In genomic region chr15:63218393-63219060, GRCm38 (mm10) we compare ENCODE assay signal across 26 mouse cellular contexts.
DNase-seq lines count a peak whose midpoint lies in the region; ATAC-seq and TF ChIP-seq lines count a peak whose summit lies in the region.
"Had no signal": no experiment of that assay in that cellular context is flagged by ENCODE, and none has a peak within 500 bp of the region (broad histone marks: within the 10 kb centered on the region; RNA-seq: fewer than 3 reads in every experiment).

No protein-coding gene starts in this region.

- no peaks in the 10 kb centered on the region for H3K4me1 ChIP-seq in forebrain, embryonic 14.5 days (ENCODE audit: control insufficient read depth, insufficient read depth, low read length)
- H3K4me1 ChIP-seq in forebrain, embryonic 16.5 days (replicated peaks; ENCODE audit: control insufficient read depth, insufficient read depth, low read length): no peaks in the 10 kb centered on the region
- no peaks in the 10 kb centered on the region for H3K4me1 ChIP-seq in lung, embryonic 14.5 days (ENCODE audit: insufficient read depth)
- no peaks in the 10 kb centered on the region for H3K4me1 ChIP-seq in stomach, postnatal 0 days (replicated peaks; ENCODE audit: control insufficient read depth, insufficient read depth)
- H3K4me1 ChIP-seq: embryonic facial prominence, embryonic 12.5 days; heart, embryonic 13.5 days; midbrain, embryonic 12.5 days; neural tube, embryonic 13.5 days had no signal

- ATAC-seq in forebrain, embryonic 14.5 days: no peak
- ATAC-seq in forebrain, embryonic 16.5 days: no peak
- ATAC-seq in lung, embryonic 14.5 days (ENCODE audit: insufficient read depth): no peak
- no peak for ATAC-seq in stomach, postnatal 0 days (ENCODE audit: low FRiP score, low TSS enrichment)
- ATAC-seq: activated CD4-positive, CD25-positive, alpha-beta regulatory T cell, adult 4 months; forebrain, postnatal 0 days had no signal

- TF ChIP-seq EP300 in stomach, postnatal 0 days (optimal IDR thresholded peaks at IDR 0.05): no peak

- no peaks in the 10 kb centered on the region for H3K9me3 ChIP-seq in forebrain, embryonic 14.5 days (replicated peaks; ENCODE audit: control insufficient read depth, low read length)
- H3K9me3 ChIP-seq in forebrain, embryonic 16.5 days (ENCODE audit: control insufficient read depth, low read length): no peaks in the 10 kb centered on the region
- no peaks in the 10 kb centered on the region for H3K9me3 ChIP-seq in lung, embryonic 14.5 days (ENCODE audit: low read depth, low read length)
- no peaks in the 10 kb centered on the region for H3K9me3 ChIP-seq in stomach, postnatal 0 days (ENCODE audit: control insufficient read depth, low read length)
- H3K9me3 ChIP-seq: embryonic facial prominence, embryonic 12.5 days; heart, embryonic 13.5 days; midbrain, embryonic 12.5 days; neural tube, embryonic 13.5 days had no signal

- no peak overlapping the region for H3K4me3 ChIP-seq in forebrain, embryonic 14.5 days (ENCODE audit: low read depth, low read length)
- no peak overlapping the region for H3K4me3 ChIP-seq in forebrain, embryonic 16.5 days (replicated peaks; ENCODE audit: low read length)
- H3K4me3 ChIP-seq in lung, embryonic 14.5 days (ENCODE audit: low read depth, low read length): no peak overlapping the region
- H3K4me3 ChIP-seq in stomach, postnatal 0 days (ENCODE audit: low read depth, low read length): no peak overlapping the region
- H3K4me3 ChIP-seq: embryonic facial prominence, embryonic 12.5 days; heart, adult 2 months; heart, embryonic 13.5 days; layer of hippocampus, adult 2 months; midbrain, embryonic 12.5 days; myocyte; neural tube, embryonic 13.5 days had no signal

- DNase-seq in forebrain, embryonic 14.5 days (ENCODE audit: low spot score): peak; percentile 49
- DNase-seq in lung, embryonic 14.5 days: peak; percentile 72
- no peak for DNase-seq in lung, postnatal 25 days (ENCODE audit: low spot score)
- peak; percentile 9 for DNase-seq in right cerebral cortex, postnatal 14 days
- no peak for DNase-seq in right cerebral cortex, postnatal 25 days
- DNase-seq in stomach, postnatal 0 days (ENCODE audit: low spot score): no peak
- DNase-seq: adrenal gland, postnatal 14 days; cerebellum, adult 9-11 months; forebrain, postnatal 0 days; gastrocnemius, postnatal 36 days; heart, adult 2 months; kidney, adult 9 months; kidney, postnatal 25 days; liver; lung, postnatal 14 days; right cerebral cortex, adult 18-20 months; spleen, adult 18-20 months had no signal

- 54% methylated on average over 2 of the region's 2 CpGs for WGBS in forebrain, embryonic 14.5 days
- 42% methylated on average over 2 of the region's 2 CpGs for WGBS in forebrain, embryonic 16.5 days
- 40% methylated on average over 2 of the region's 2 CpGs for WGBS in lung, embryonic 14.5 days
- 67% methylated on average over 2 of the region's 2 CpGs for WGBS in stomach, postnatal 0 days

- H3K27ac ChIP-seq in forebrain, embryonic 14.5 days (ENCODE audit: low read depth, low read length): no peak overlapping the region
- H3K27ac ChIP-seq in forebrain, embryonic 16.5 days (ENCODE audit: low read length): no peak overlapping the region
- no peak overlapping the region for H3K27ac ChIP-seq in lung, embryonic 14.5 days (ENCODE audit: low read depth)
- H3K27ac ChIP-seq in stomach, postnatal 0 days (replicated peaks): no peak overlapping the region
- H3K27ac ChIP-seq: embryonic facial prominence, embryonic 12.5 days; heart, adult 2 months; heart, embryonic 13.5 days; hindbrain, embryonic 14.5 days; layer of hippocampus, adult 2 months; midbrain, embryonic 12.5 days; neural tube, embryonic 13.5 days had no signal

- H3K4me2 ChIP-seq in forebrain, embryonic 14.5 days (ENCODE audit: low read length): no peak overlapping the region
- no peak overlapping the region for H3K4me2 ChIP-seq in forebrain, embryonic 16.5 days (ENCODE audit: low read length)
- H3K4me2 ChIP-seq in lung, embryonic 14.5 days: no peak overlapping the region
- H3K4me2 ChIP-seq in stomach, postnatal 0 days (replicated peaks; ENCODE audit: low read depth): no peak overlapping the region
- H3K4me2 ChIP-seq: embryonic facial prominence, embryonic 12.5 days; heart, embryonic 13.5 days; hindbrain, embryonic 14.5 days; midbrain, embryonic 12.5 days; neural tube, embryonic 13.5 days had no signal

- TF ChIP-seq CTCF in lung, embryonic 14.5 days (IDR thresholded peaks at IDR 0.05; ENCODE audit: low read depth): no peak
- TF ChIP-seq CTCF in stomach, postnatal 0 days (IDR thresholded peaks at IDR 0.05; ENCODE audit: low read depth): no peak

- no peaks in the 10 kb centered on the region for H3K36me3 ChIP-seq in forebrain, embryonic 14.5 days (ENCODE audit: control insufficient read depth, insufficient read depth, low read length)
- no peaks in the 10 kb centered on the region for H3K36me3 ChIP-seq in forebrain, embryonic 16.5 days (ENCODE audit: control insufficient read depth, insufficient read depth)
- H3K36me3 ChIP-seq in lung, embryonic 14.5 days (ENCODE audit: insufficient read depth): no peaks in the 10 kb centered on the region
- H3K36me3 ChIP-seq in stomach, postnatal 0 days (ENCODE audit: control insufficient read depth, insufficient read depth, low read length): no peaks in the 10 kb centered on the region
- H3K36me3 ChIP-seq: embryonic facial prominence, embryonic 12.5 days; heart, embryonic 13.5 days; midbrain, embryonic 12.5 days; neural tube, embryonic 13.5 days had no signal

- H3K27me3 ChIP-seq in forebrain, embryonic 14.5 days (replicated peaks; ENCODE audit: control insufficient read depth, insufficient read depth, low read length): no peaks in the 10 kb centered on the region
- H3K27me3 ChIP-seq in forebrain, embryonic 16.5 days (replicated peaks; ENCODE audit: control insufficient read depth, insufficient read depth, low read length): no peaks in the 10 kb centered on the region
- no peaks in the 10 kb centered on the region for H3K27me3 ChIP-seq in lung, embryonic 14.5 days (ENCODE audit: insufficient read depth, low read length)
- H3K27me3 ChIP-seq in stomach, postnatal 0 days (ENCODE audit: control insufficient read depth, insufficient read depth, low read length): no peaks in the 10 kb centered on the region
- H3K27me3 ChIP-seq: embryonic facial prominence, embryonic 12.5 days; heart, embryonic 13.5 days; midbrain, embryonic 12.5 days; neural tube, embryonic 13.5 days had no signal

- no peak overlapping the region for H3K9ac ChIP-seq in forebrain, embryonic 14.5 days (ENCODE audit: low read length)
- no peak overlapping the region for H3K9ac ChIP-seq in forebrain, embryonic 16.5 days (replicated peaks; ENCODE audit: low read depth, low read length)
- no peak overlapping the region for H3K9ac ChIP-seq in lung, embryonic 14.5 days
- H3K9ac ChIP-seq in stomach, postnatal 0 days (ENCODE audit: low read length): no peak overlapping the region
- H3K9ac ChIP-seq: embryonic facial prominence, embryonic 12.5 days; forebrain, postnatal 0 days; heart, embryonic 13.5 days; hindbrain, embryonic 14.5 days; midbrain, embryonic 12.5 days; neural tube, embryonic 13.5 days had no signal

Comparison
In these comparisons a context has a peak if more than half of its experiments do, and no peak if none do; other contexts are left out.
1. DNase-seq: peak in forebrain, embryonic 14.5 days (single experiment), lung, embryonic 14.5 days (single experiment) and right cerebral cortex, postnatal 14 days (single experiment); none in lung, postnatal 25 days (single experiment), right cerebral cortex, postnatal 25 days (single experiment) and stomach, postnatal 0 days (single experiment).